Mouse (Mus musculus) urinary bladder, postnatal 4 days (tissue): ENCODE measurements at regions not wholly inside any gene's neighbourhood (a gene's known extent, or its start where the extent isn't known, plus 50 kb on each side); places are given as distances from the start of the nearest gene placed in this dataset.

ENCODE experiments used
- DNase-seq, 2 experiments: peaks; one replicate each; pipeline ENCODE4 v3.0.0; 2021 to 2022; ENCODE audit warnings: low spot score in 2 of 2

DNA sequence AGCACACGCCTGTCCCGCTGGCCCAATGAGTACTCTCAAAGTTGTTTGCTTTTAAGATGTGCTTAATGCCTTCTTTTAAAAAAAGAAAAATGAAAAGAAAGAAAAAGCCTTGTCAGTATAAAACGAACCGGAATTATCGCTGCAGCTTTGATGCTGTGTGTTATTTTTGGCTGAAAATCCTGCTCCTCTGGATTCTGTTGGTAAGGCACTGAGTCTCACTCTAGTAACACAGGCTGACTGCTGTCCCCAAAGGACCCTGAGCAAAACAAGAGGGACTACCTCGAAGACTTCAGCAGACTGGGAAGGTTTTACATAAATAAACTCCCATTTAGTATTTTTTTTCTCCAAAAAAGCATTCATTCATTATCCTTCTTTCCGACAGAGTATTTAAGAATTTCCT lies 196.1 kb upstream of the Ppargc1a start:
- DNase-seq: no peak

DNA sequence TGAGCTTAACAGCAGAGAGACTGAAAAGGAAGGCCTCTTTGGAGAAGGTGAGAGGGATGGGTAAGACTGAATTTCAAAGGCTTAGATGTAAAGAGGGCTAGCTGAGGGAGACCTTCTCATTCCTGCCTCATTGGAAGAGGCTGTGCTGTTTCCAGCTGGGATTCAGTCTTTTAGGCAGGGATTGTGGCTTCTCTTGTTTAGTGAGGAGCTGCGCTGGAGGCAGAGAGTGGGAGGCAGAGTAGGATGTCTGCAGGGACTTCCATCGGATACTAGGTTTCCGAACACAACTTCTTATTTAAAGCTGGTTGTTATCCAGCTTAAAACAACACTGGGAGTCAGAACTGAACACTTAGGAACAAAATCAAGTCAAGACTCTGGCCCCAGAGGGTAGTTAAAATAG lies 194.8 kb upstream of the Ppargc1a start:
- no peak for DNase-seq

DNA sequence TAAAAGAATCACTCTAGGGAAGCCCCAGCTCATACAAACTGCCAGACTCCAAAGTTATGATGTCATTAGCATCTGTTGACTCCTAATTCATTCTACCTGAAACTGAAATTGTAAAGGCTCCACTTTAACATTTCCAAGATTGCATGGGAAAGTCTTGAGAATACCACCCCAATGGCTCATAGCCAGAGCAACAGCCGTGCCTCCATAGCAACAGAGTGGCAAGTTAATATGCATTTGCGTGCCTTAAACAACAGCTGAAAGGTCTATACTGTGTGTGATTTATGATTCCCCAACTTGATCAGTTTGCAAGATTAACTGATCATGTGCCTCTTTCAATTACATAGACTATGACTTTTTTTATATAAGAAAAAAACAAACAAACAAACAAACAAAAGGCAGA lies 190.8 kb upstream of the Ppargc1a start:
- no peak for DNase-seq

DNA sequence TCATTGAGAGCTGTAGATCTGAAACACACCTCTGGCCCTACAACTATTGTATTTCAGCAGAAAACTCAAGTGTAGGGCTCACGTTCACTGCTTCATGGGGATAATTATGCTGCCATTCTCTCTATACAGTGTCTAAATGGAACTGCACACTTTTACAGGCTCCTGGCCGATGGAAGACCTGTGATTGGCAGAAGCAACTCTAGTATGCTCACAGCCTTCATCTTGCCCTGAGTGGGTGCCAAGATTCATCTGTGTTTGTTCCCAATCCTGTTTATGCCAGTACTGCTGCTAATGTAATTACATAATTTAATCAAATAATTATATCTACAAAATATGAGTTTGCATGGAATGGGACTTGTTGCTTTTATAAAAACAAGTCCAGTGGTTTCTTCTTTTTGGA lies 190.3 kb upstream of the Ppargc1a start:
- no peak for DNase-seq

DNA sequence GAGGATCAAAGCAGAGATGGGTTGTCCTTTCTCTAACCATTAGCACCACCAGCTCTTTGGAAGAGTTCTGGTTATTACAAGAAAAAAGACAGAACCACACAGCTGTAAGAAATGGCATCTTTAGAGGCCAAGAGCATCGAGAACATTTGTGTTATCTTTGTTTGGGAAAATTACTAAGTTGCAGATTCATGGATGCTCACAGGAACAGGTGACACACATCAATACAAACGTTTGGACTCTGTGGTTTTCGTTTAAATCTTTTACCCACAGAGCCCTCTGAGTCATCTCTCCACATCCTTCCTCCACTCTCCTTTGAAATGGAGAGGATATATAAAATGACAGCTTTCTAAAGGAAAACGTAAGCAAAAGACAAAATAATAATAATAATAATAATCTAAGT lies 184.5 kb upstream of the Ppargc1a start:
- no peak for DNase-seq

DNA sequence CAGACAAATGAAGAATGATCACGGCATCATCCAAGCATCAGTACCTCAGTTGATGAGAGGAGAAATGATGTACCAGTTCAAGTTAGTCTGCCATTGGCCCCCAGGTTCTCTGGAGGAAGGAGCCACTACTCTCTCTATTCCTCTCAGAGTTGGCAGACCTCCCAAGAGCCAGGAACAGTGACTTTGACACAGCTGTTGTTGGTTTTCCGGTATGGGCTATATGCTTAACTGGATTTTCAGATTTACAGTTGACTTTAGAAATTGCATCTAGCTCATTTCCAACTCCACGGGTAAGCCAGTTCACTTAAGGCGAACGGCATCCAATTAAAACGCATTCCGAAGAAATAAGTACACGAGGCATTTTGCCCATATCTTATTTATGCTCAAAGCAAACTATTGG lies 182.9 kb upstream of the Ppargc1a start:
- no peak for DNase-seq

DNA sequence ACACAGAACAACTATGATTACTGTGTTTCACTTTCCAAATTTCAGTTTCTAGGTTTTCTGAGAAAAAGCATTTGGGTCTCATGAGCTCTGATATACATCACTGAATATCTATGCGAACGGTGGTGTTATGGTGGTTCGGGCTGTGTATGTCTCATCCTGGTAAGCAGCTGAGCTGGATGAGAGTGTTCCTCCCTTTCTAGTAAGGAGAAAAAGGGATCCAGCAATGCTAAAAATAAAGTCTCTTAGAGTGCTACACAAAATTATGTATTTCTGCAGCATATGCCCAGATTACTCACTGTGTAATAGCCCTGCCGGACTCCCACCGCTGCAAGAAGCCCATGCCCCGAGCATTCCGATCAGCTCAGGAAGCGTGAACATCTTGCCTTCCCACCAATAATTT lies 173.4 kb upstream of the Ppargc1a start:
- DNase-seq: no peak

DNA sequence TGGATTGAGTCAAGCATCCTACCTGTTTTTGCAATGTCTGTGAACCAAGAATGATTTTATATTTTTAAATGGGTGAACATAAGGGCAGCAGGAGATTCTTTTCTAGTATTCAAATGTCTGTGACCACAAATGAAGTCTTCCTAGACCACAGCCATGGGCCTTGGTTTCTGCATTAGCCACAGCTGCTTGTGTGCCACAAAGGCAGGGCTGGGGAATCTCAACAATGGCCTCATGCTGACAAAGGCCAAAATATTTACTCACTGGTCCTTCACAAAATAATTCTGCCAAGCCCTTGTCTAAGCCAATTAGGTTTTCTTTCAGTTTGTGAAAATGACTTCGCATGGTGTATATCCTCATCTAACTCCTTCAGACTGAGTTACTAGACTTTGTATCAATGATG lies 162.7 kb upstream of the Ppargc1a start:
- no peak for DNase-seq

DNA sequence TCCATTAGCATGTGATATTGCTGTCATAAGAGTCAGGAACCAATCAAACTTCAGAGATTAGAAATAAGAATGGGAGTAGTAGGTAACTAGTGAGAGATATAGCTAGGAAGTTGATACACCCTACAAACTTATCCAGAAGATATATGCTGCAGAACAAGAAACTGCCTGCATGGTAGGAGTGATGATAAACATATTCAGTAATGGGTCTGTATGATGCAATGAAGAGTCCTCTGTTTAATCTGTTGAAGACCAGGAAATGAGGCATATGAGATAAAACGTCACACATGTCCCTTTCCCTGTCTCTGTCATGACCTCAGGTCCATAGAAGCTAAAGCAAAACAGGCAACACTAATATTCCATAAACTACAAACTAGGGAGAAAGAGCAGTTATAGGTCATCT lies 162.2 kb upstream of the Ppargc1a start:
- no peak for DNase-seq

DNA sequence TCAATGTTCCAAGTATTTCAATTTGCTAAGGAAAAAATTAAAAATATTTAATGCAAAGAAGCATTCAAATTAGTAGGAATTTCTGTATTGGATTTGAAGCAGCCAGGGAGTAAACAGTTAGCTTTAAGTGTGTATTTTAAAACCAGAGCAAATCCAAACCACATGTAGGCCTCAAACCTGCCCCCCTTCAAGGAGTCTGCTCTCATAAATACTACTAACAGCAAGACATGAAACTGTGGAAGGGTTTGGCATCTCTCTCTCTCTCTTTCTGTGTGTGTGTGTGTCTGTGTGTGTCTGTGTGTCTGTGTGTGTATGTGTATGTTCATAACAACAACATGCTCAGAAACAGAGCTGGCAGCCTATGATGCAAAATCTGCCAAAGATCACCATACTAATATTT lies 159.2 kb upstream of the Ppargc1a start:
- no peak for DNase-seq

DNA sequence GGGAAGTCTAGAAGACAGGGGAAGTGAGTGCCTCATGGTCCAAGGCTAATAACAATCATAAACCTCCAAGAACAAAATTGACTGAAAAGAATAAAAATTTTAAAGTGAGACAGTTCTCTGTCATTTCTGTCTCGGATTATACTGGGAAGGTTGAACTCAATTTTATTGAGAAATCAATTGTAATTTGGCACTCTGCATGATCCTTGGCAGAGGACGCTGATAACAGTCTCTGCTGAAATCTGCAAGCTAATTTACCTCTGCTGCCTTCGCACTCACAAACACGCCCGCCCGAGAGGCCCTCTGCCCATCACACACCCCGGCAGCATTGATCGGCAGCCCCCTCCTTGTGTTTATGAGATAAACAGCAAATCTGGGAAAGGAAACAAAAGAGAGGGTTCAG lies 151.4 kb upstream of the Ppargc1a start:
- DNase-seq: no peak

DNA sequence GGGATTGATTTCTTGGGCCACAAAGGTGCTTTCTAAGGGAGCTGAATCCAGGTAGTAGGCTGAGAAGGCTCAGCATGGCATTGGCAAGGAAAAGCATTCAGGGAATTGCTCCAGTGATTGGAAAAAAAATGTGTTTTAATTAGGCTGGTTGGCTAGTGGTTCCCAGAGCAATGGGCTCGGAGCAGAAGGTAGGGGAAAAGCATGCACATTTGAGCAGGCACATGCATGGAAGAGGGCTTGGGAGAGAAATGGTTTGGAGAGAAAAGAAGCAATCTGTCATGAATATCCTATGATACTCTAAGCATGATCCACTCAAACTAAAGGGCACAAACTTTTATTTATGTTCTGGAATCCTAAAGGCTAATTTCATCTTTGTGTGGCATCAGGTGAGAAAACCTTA lies 150.9 kb upstream of the Ppargc1a start:
- DNase-seq: no peak

DNA sequence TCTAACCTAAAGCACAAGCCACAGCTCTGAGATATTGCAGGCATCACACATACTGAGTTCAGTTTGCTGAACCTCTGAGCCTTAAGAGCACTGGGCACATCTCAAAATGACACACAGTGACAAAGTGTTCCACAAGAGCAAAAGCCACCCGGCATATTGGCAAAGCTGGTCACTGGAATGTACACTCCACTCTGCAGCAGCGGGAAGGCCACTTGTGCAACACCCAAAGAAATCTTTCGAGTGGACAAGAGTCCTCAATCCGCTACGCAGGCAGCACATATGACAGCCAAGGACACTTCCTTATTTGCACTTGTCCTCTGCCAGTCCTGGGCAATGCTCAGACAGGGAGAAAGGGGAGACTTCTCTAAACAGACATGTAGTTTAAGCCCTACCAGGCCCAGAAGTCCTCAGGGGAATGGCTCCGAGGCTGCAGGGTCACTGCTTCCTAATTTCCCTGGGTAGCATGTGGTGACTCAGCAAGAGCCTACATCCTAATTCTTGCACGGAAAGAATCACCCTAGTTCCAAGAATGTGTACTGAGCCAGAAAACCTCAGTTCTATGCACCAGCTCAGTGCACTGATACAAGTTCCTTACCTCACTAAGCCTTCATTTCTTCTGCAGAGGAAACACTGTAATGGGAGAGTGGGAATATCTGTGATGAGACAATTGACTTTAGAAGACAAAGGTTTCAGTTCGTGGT lies 144.5 kb upstream of the Ppargc1a start:
- no peak for DNase-seq

DNA sequence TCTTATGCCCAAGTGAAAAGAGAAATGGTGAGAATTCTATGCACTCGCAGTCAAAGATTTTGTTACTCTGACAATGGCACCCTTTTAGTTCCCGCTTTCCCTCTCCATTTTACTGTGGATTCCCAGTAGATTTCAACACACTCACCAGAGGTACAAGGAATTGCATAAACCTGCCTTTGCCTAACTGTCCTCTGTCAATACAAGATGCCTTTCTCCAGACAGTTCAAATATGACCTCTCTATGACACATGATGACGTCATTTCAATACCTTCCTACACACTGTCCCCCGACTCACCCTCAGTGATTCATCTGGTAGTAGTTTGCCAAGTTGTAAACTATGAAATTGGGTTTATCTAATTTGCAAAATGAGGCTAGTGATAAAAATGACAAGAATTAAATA lies 143.1 kb upstream of the Ppargc1a start:
- no peak for DNase-seq

DNA sequence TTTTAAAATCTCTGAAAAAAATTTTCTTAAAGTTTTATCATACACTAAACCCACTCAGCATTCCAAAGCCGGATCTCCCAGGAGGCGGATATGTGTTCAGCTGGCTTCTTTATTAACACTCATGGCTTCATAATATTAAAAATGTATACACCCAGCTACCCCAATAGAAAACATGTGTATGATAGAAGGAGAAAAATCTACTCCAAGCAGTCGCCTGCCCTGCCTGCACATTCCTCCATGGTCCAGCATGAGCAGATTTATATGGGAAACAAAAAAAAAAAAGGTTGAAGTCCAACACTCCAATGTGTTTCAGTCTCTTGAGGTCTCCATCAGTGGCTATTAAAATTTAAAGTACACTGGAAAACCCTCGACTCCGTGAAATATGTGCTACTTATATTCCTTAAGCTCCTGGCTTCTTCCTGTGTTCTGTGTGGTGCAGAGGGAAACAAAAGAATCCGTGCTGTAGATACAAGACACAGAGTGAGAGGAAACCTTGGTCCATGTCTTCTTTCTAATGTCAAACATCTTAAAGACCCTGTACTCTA lies 142.0 kb upstream of the Ppargc1a start:
- no peak for DNase-seq

DNA sequence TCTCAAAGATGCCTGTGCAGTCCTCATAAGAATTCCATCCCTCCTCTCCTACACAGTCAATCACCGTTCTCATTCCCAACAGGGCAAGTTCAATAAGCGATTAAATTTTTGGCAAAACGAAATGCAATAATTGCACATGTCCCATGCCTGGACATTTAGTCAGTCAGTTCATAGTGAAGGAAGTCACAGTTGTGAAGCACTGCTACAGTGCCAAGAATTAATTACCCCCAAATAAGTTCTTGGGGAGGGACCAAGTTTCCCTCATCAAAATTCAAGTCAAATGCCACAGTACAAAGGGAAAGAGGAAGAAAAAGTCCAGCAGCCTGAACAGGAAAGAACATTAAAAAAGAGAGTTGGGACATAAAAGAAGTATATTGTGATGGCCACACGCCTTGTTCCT lies 112.4 kb upstream of the Ppargc1a start:
- no peak for DNase-seq

DNA sequence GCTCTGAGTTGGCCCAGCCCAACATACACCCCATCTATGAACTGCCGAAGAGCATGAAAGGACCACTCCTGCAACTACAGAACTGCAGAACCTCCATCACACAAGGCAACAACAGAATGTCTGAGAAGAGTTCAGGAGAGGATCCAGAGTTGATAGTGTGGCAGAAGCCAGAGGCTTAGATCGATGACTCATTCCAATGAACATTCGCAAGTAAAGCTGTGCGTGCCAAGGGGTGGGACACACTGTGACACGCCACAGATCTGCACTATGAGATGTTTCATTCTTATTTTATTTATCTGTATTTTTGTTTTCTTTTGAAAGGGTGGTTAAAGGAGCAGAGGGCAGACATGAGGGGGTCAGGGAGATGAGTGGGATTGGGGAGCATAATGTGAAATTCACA lies 103.7 kb upstream of the Ppargc1a start:
- DNase-seq: no peak

DNA sequence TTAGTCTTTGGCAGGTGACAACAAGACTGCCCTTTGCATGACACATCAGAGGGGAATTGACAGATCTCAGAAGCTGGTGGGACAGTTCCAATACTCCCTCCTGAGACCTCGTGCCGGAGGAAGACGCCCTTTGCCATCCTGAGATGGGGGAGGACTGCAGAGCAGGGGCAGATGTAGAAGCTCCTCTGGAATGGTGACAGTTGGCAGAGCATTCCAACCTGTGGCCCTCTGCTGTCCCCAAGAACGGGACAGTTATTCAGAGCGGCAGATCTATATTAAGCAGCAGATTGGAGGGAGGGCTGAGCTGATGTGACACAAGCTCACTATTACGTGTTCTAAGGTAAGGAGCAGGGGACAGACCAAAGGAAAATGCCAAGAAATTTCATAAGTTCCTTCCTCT lies 97.7 kb upstream of the Ppargc1a start:
- no peak for DNase-seq

DNA sequence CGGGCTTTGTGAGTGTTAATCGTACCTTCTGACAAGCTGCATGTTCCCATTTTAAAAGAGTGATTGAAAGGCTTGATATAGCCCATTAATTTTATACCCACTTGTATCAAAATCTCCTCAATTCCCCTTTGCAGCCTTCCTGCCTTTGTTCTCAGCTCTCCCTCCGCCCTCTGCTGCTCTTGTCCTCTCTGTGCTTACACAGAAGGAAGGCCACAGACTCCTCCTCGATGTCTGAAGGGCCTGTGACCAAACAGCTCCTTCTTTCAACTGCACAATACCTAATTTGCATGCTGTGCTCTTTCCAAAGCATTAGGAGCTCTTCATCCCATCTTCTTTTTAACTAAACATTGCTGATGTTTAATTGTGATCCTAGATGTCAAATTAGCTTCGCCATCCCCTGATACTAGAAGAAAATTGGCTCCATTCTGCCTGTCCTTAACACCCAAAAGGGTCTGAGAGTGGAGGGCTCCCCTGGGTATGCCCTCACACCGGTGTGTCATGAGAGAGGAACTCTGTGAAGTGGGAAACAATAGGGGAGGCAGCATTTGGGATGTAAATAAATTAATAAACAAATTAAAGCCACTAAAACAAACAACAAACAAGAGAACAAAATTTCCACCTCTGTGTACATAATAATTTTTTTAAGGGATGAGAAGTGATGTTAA lies 90.8 kb upstream of the Ppargc1a start:
- no peak for DNase-seq

DNA sequence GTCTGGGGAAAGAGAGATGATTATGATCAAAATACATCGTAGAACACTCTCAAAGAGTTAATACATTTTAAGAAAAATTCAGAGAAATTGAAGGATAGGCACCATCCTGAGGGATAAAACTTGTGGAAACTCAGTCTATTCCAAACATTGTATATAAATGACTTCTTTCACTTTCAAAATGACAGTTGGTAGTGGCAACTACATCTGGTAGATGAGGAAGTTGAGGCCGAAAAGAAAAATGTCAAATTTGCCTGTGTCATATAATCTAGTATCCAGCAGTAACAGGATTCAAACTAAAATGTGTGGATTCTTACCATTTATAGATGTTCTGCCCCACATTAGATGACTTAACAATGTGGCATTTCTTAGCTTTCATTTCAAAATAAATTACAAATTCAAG lies 86.0 kb upstream of the Ppargc1a start:
- no peak for DNase-seq

DNA sequence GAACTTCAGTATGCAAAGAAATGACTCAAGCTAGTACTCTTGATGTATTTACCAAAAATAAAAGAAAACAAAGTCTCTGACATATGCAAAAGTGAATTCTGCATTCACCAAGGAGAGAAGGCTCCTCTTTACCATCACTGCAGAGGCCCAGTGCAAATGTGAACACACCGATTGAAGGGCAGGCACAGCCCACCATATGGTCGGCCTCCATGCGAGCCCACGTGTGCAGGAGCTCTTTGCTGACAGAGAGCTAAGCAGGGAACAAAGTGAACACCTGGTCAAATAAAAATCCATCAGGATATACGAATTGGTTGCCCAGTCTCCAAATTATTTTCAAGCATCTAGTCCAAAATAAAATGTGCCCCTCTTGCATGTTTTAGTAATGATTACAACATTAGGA lies 56.9 kb upstream of the Ppargc1a start:
- DNase-seq: no peak
